Mouse (Mus musculus) Patski (cell line): ENCODE data around the gene Cavin1. TPM values are rescaled to one million over a fixed set of nuclear protein-coding genes. Genes with fewer than 3 reads are reported as not detected.

Experiments
- ATAC-seq: fragments of 100-300 bp; one replicate; pipeline ENCODE4 v1.8.0; 2021
- CTCF ChIA-PET: fragments of 350-600 bp; sonication (Branson Sonifier 250); formaldehyde crosslinking; loops from one replicate; lab custom pipeline; 2022; ENCODE audit warnings: inconsistent platforms; lab: Charles Lee
- POLR2A ChIA-PET: fragments of 350-600 bp; sonication (Branson Sonifier 250); formaldehyde crosslinking; loops from one replicate; lab custom pipeline; 2022; ENCODE audit warnings: antibody characterized with exemption, inconsistent platforms; lab: Charles Lee
- DNase-seq: peaks from one replicate; pipeline ENCODE4 v3.0.0-alpha.2; 2011; ENCODE audit warnings: low read depth, low spot score
- H3K27me3 ChIP-seq: fragments of 371-371 bp; one replicate; pipeline ENCODE4 v1.5.1; 2021
- CTCF ChIP-seq: fragments of 100-300 bp; IDR thresholded peaks from one replicate; pipeline ENCODE4 v1.5.1; 2021
- in situ Hi-C: fragments of 300-500 bp; cut with MboI; formaldehyde crosslinking; loops from 3 replicates; pipeline ENCODE4 v1.11.1; 2018; ENCODE audit warnings: low pct_unique_long_range_greater_than_20kb, mixed read lengths
- polyA plus RNA-seq: library from polyadenylated mRNA; unstranded; gene quantifications from one replicate; pipeline ENCODE4 v1.2.3, GENCODE M21; 2021

Gene Cavin1
- polyA plus RNA-seq, 1 experiment from 2014 or later = 211 TPM

- no peak for TF ChIP-seq CTCF
- no peak for DNase-seq
- POLR2A ChIA-PET = no interaction called here
- CTCF ChIA-PET = interaction anchor here (1.1 to 3.6 kb wide), 3 partner anchors 9 to 66 kb away, joined by 3 to 13 read pairs (median 5); no protein-coding TSS in a partner anchor
- ATAC-seq = no peak
- in situ Hi-C loops = loop anchor here (5.0 to 10.0 kb wide), 3 partner anchors 68 to 245 kb away; partner anchors contain the start of genes Hspb9 and Kat2a
- no peaks in the 10 kb centered on the region for H3K27me3 ChIP-seq
Observed at GRCm38 (mm10) chr11:100959826-100960225, 10.9 kb downstream of the Cavin1 start.

- ChIA-PET POLR2A (no interaction called here), CTCF (interaction anchor here (0.9 to 3.6 kb wide), 5 partner anchors 9 to 65 kb away, joined by 3 to 13 read pairs (median 3); no protein-coding TSS in a partner anchor)
- no peaks in the 10 kb centered on the region for H3K27me3 ChIP-seq
- ATAC-seq (no peak), DNase-seq (no peak)
- no peak for TF ChIP-seq CTCF
- in situ Hi-C loops = loop anchor here (5.0 to 10.0 kb wide), 3 partner anchors 67 to 245 kb away; partner anchors contain the start of genes Hspb9 and Kat2a
Observed at GRCm38 (mm10) chr11:100959464-100959810, 11.2 kb downstream of the Cavin1 start.

- POLR2A ChIA-PET = interaction anchor here (1.0 to 2.2 kb wide), 2 partner anchors 20 to 51 kb away, joined by 3 to 8 read pairs; partner anchors contain the start of gene Stat3
- TF ChIP-seq CTCF = no peak
- no peaks in the 10 kb centered on the region for H3K27me3 ChIP-seq
- ATAC-seq (no peak), DNase-seq (no peak)
- CTCF ChIA-PET = interaction anchor here (0.9 to 3.6 kb wide), 11 partner anchors 10 to 213 kb away, joined by 3 to 13 read pairs (median 4); no protein-coding TSS in a partner anchor
- in situ Hi-C loops = loop anchor here (5.0 to 10.0 kb wide), 3 partner anchors 67 to 244 kb away; partner anchors contain the start of genes Hspb9 and Kat2a
Observed at GRCm38 (mm10) chr11:100958613-100959463, 11.8 kb downstream of the Cavin1 start.

GRCm38 (mm10) chr11:100957915-100958469 lies 12.7 kb downstream of the Cavin1 start:
- in situ Hi-C loops = loop anchor here (5.0 to 10.0 kb wide), 3 partner anchors 66 to 243 kb away; partner anchors contain the start of genes Hspb9 and Kat2a
- DNase-seq (no peak), ATAC-seq (no peak)
- ChIA-PET POLR2A (interaction anchor here (0.9 to 2.2 kb wide), 3 partner anchors 19 to 51 kb away, joined by 3 to 8 read pairs (median 3); partner anchors contain the start of gene Stat3), CTCF (interaction anchor here (1.1 to 3.6 kb wide), 17 partner anchors 9 to 212 kb away, joined by 3 to 17 read pairs (median 4); partner anchors contain the start of gene Stat3)
- TF ChIP-seq CTCF = no peak
- no peaks in the 10 kb centered on the region for H3K27me3 ChIP-seq

- DNase-seq = no peak
- in situ Hi-C loops = loop anchor here (5.0 to 10.0 kb wide), 3 partner anchors 65 to 242 kb away; partner anchors contain the start of genes Hspb9 and Kat2a
- CTCF ChIA-PET = interaction anchor here (0.6 to 3.6 kb wide), 26 partner anchors 10 to 245 kb away, joined by 3 to 17 read pairs (median 4); partner anchors contain the start of genes Hspb9, Kat2a and Stat3
- TF ChIP-seq CTCF = peak; percentile 95
- no peaks in the 10 kb centered on the region for H3K27me3 ChIP-seq
- POLR2A ChIA-PET = interaction anchor here (0.5 to 2.2 kb wide), 4 partner anchors 18 to 242 kb away, joined by 3 to 8 read pairs (median 3); partner anchors contain the start of gene Stat3
- ATAC-seq = no peak
Observed at GRCm38 (mm10) chr11:100957244-100957643, 13.4 kb downstream of the Cavin1 start.

- CTCF ChIA-PET = interaction anchor here (1.7 kb wide), 1 partner anchor 9 kb away, joined by 4 read pairs; no protein-coding TSS in a partner anchor
- H3K27me3 ChIP-seq = no peaks in the 10 kb centered on the region
- TF ChIP-seq CTCF = peak; percentile 48
- POLR2A ChIA-PET = no interaction called here
- ATAC-seq (no peak), DNase-seq (no peak)
- in situ Hi-C loops = no loop called here
Observed at GRCm38 (mm10) chr11:100949540-100949939, 21.1 kb downstream of the Cavin1 start.

GRCm38 (mm10) chr11:100948317-100948716 lies 22.4 kb downstream of the Cavin1 start:
- ATAC-seq = no peak

GRCm38 (mm10) chr11:100947548-100947947 lies 23.1 kb downstream of the Cavin1 start:
- no peak for DNase-seq
- in situ Hi-C loops = no loop called here
- ChIA-PET CTCF (interaction anchor here (1.1 to 1.6 kb wide), 3 partner anchors 11 to 101 kb away, joined by 3 to 9 read pairs (median 5); no protein-coding TSS in a partner anchor), POLR2A (no interaction called here)
- no peak for ATAC-seq
- TF ChIP-seq CTCF = peak; percentile 71
- H3K27me3 ChIP-seq = no peaks in the 10 kb centered on the region

More at GRCm38 (mm10) chr11:100948317-100948716, 22.4 kb downstream of the Cavin1 start:
- no peak for TF ChIP-seq CTCF
- POLR2A ChIA-PET = no interaction called here
- no peaks in the 10 kb centered on the region for H3K27me3 ChIP-seq
- no peak for DNase-seq
- CTCF ChIA-PET = interaction anchor here (1.1 kb wide), 1 partner anchor 10 kb away, joined by 3 read pairs; no protein-coding TSS in a partner anchor
- in situ Hi-C loops = no loop called here

GRCm38 (mm10) chr11:100946862-100947261 lies 23.8 kb downstream of the Cavin1 start:
- ATAC-seq = no peak
- TF ChIP-seq CTCF = no peak
- no peaks in the 10 kb centered on the region for H3K27me3 ChIP-seq
- no peak for DNase-seq
- in situ Hi-C loops = no loop called here
- CTCF ChIA-PET = interaction anchor here (1.1 to 1.6 kb wide), 3 partner anchors 11 to 101 kb away, joined by 3 to 9 read pairs (median 5); no protein-coding TSS in a partner anchor
- POLR2A ChIA-PET = no interaction called here
